Mouse (Mus musculus): ENCODE results near the gene Ceacam16.

Gene Ceacam16

GRCm38 (mm10) chr7:19843561-19843960 lies 17.5 kb downstream of the Ceacam16 start:
- peak; percentile 88 for DNase-seq (ENCODE audit: low spot score)

- DNase-seq (ENCODE audit: low spot score) = no peak
Measured at GRCm38 (mm10) chr7:19842885-19843504, 18.1 kb downstream of the Ceacam16 start.

- DNase-seq (ENCODE audit: low spot score) = no peak
Measured at GRCm38 (mm10) chr7:19841686-19842413, 19.2 kb downstream of the Ceacam16 start.

- no peak for DNase-seq (ENCODE audit: low spot score)
Measured at GRCm38 (mm10) chr7:19840936-19841335, 20.2 kb downstream of the Ceacam16 start.

- DNase-seq (ENCODE audit: low spot score) = no peak
Measured at GRCm38 (mm10) chr7:19840371-19840770, 20.7 kb downstream of the Ceacam16 start.

- no peak for DNase-seq (ENCODE audit: low spot score)
Measured at GRCm38 (mm10) chr7:19836843-19837242, 24.3 kb downstream of the Ceacam16 start.

GRCm38 (mm10) chr7:19834055-19834454 lies 27.0 kb downstream of the Ceacam16 start:
- DNase-seq (ENCODE audit: low spot score) = no peak

- DNase-seq (ENCODE audit: low spot score) = no peak
Measured at GRCm38 (mm10) chr7:19831837-19832236, 29.3 kb downstream of the Ceacam16 start.

GRCm38 (mm10) chr7:19830682-19831156 lies 30.4 kb downstream of the Ceacam16 start:
- no peak for DNase-seq (ENCODE audit: low spot score)

GRCm38 (mm10) chr7:19829694-19830093 lies 31.4 kb downstream of the Ceacam16 start:
- DNase-seq (ENCODE audit: low spot score) = no peak

GRCm38 (mm10) chr7:19826756-19827155 lies 34.3 kb downstream of the Ceacam16 start:
- no peak for DNase-seq (ENCODE audit: low spot score)

- peak; percentile 72 for DNase-seq (ENCODE audit: low spot score)
Measured at GRCm38 (mm10) chr7:19824182-19824973, 36.7 kb downstream of the Ceacam16 start.

GRCm38 (mm10) chr7:19823256-19824181 lies 37.6 kb downstream of the Ceacam16 start:
- DNase-seq (ENCODE audit: low spot score) = no peak

GRCm38 (mm10) chr7:19822604-19823058 lies 38.5 kb downstream of the Ceacam16 start, which contains the start of gene Bcl3:
Gene Bcl3, minus strand, starts transcription at chr7:19822770.
- no peak for DNase-seq (ENCODE audit: low spot score)

- DNase-seq (ENCODE audit: low spot score) = no peak
Measured at GRCm38 (mm10) chr7:19822193-19822592, 38.9 kb downstream of the Ceacam16 start.

GRCm38 (mm10) chr7:19821633-19822032 lies 39.5 kb downstream of the Ceacam16 start:
- no peak for DNase-seq (ENCODE audit: low spot score)

- DNase-seq (ENCODE audit: low spot score) = no peak
Measured at GRCm38 (mm10) chr7:19820347-19821048, 40.6 kb downstream of the Ceacam16 start.

GRCm38 (mm10) chr7:19818875-19819274 lies 42.2 kb downstream of the Ceacam16 start:
- no peak for DNase-seq (ENCODE audit: low spot score)

GRCm38 (mm10) chr7:19818440-19818839 lies 42.7 kb downstream of the Ceacam16 start:
- no peak for DNase-seq (ENCODE audit: low spot score)

- DNase-seq (ENCODE audit: low spot score) = peak; percentile 71
Measured at GRCm38 (mm10) chr7:19817382-19818105, 43.6 kb downstream of the Ceacam16 start.
